Mouse (Mus musculus) frontal cortex, postnatal 36 days (tissue): ENCODE results near the gene Map3k5.

Experiments used
- DNase-seq, 2 experiments: peaks; one replicate each; pipeline ENCODE4 v3.0.0; 2022; ENCODE audit warnings: low spot score in 2 of 2

The Map3k5 gene

GRCm38 (mm10) chr10:19935295-19935623 is 987 bp downstream of the Map3k5 start:
- peak in 1 of 2 experiments; percentile 29 for DNase-seq

GRCm38 (mm10) chr10:19935821-19936367 is 1.6 kb downstream of the Map3k5 start:
- peak in 1 of 2 experiments; percentile 16 for DNase-seq

GRCm38 (mm10) chr10:19936961-19937708 is 2.9 kb downstream of the Map3k5 start:
- peak in 1 of 2 experiments; percentile 19 for DNase-seq

- DNase-seq: no peak
Observed at GRCm38 (mm10) chr10:19938738-19939137, 4.5 kb downstream of the Map3k5 start.

GRCm38 (mm10) chr10:19939282-19939705 is 5.0 kb downstream of the Map3k5 start:
- no peak for DNase-seq

GRCm38 (mm10) chr10:19940127-19940526 is 5.9 kb downstream of the Map3k5 start:
- no peak for DNase-seq

GRCm38 (mm10) chr10:19940626-19941025 is 6.4 kb downstream of the Map3k5 start:
- peak in 1 of 2 experiments; percentile 43 for DNase-seq

- DNase-seq: peak; percentile 45 to 68
Observed at GRCm38 (mm10) chr10:19941063-19941462, 6.8 kb downstream of the Map3k5 start.

- no peak for DNase-seq
Observed at GRCm38 (mm10) chr10:19941914-19942313, 7.6 kb downstream of the Map3k5 start.

GRCm38 (mm10) chr10:19942621-19943020 is 8.3 kb downstream of the Map3k5 start:
- DNase-seq: no peak

- no peak for DNase-seq
Observed at GRCm38 (mm10) chr10:19945651-19946050, 11.4 kb downstream of the Map3k5 start.

GRCm38 (mm10) chr10:19946644-19947043 is 12.4 kb downstream of the Map3k5 start:
- DNase-seq: no peak

GRCm38 (mm10) chr10:19947441-19947840 is 13.2 kb downstream of the Map3k5 start:
- no peak for DNase-seq

GRCm38 (mm10) chr10:19947901-19948300 is 13.6 kb downstream of the Map3k5 start:
- no peak for DNase-seq

GRCm38 (mm10) chr10:19948381-19948780 is 14.1 kb downstream of the Map3k5 start:
- no peak for DNase-seq

GRCm38 (mm10) chr10:19949106-19949505 is 14.8 kb downstream of the Map3k5 start:
- DNase-seq: no peak

- no peak for DNase-seq
Observed at GRCm38 (mm10) chr10:19953032-19953761, 18.9 kb downstream of the Map3k5 start.

GRCm38 (mm10) chr10:19954572-19954971 is 20.3 kb downstream of the Map3k5 start:
- DNase-seq: no peak

GRCm38 (mm10) chr10:19955817-19956216 is 21.5 kb downstream of the Map3k5 start:
- DNase-seq: no peak

GRCm38 (mm10) chr10:19956745-19957144 is 22.5 kb downstream of the Map3k5 start:
- DNase-seq: no peak

GRCm38 (mm10) chr10:19960831-19961380 is 26.6 kb downstream of the Map3k5 start:
- DNase-seq: no peak

GRCm38 (mm10) chr10:19962746-19963145 is 28.5 kb downstream of the Map3k5 start:
- DNase-seq: no peak
